Mouse (Mus musculus) lung, postnatal 0 days (tissue): ENCODE results near the gene Bfar. TPM values are rescaled to one million over a fixed set of nuclear protein-coding genes. Genes with fewer than 3 reads are reported as not detected.
"Not testable (repeated sequence)": the region's sequence is repeated elsewhere in the genome, so short reads cannot be mapped to it uniquely, and the experiment has no call there.

Experiments used
- ATAC-seq: fragments of 200-750 bp; cut with Nextera tagmentation; 2 replicates; pipeline ENCODE4 v1.8.0; 2017; ENCODE audit warnings: moderate library complexity
- DNase-seq: peaks from one replicate; pipeline ENCODE4 v3.0.0-alpha.2; 2016; ENCODE audit warnings: low spot score
- H3K27ac ChIP-seq: fragments of 300-500 bp; sonication (generic); 2 replicates; pipeline ENCODE4 v1.5.1; 2014; ENCODE audit warnings: antibody characterized with exemption, mild to moderate bottlenecking, low read length, mixed read lengths
- H3K27me3 ChIP-seq: fragments of 300-500 bp; sonication (generic); replicated peaks from 2 replicates; pipeline ENCODE4 v1.6.1; 2014; ENCODE audit warnings: low read length, mixed read lengths; ENCODE audit not compliant: insufficient read depth
- H3K36me3 ChIP-seq: fragments of 300-500 bp; sonication (generic); 2 replicates; pipeline ENCODE4 v1.6.1; 2014; ENCODE audit warnings: low read length, mixed read lengths; ENCODE audit not compliant: insufficient read depth
- H3K4me1 ChIP-seq: fragments of 300-500 bp; sonication (generic); 2 replicates; pipeline ENCODE4 v1.6.1; 2014; ENCODE audit warnings: antibody characterized with exemption, low read depth, low read length, mixed read lengths; ENCODE audit not compliant: insufficient read depth
- H3K4me2 ChIP-seq: fragments of 300-500 bp; sonication (generic); replicated peaks from 2 replicates; pipeline ENCODE4 v1.6.1; 2014; ENCODE audit warnings: low read depth, mild to moderate bottlenecking, low read length, moderate library complexity, mixed read lengths
- H3K4me3 ChIP-seq: fragments of 300-500 bp; sonication (generic); 2 replicates; pipeline ENCODE4 v1.5.1; 2014; ENCODE audit warnings: low read depth, low read length
- H3K9ac ChIP-seq: fragments of 300-500 bp; sonication (generic); replicated peaks from 2 replicates; pipeline ENCODE4 v1.6.1; 2014; ENCODE audit warnings: low read depth, mild to moderate bottlenecking
- H3K9me3 ChIP-seq: fragments of 300-500 bp; sonication (generic); 2 replicates; pipeline ENCODE4 v1.6.1; 2016; ENCODE audit warnings: low read length, mixed read lengths
- CTCF ChIP-seq: IDR thresholded peaks from 2 replicates; pipeline ENCODE4 v1.5.1; 2016; ENCODE audit warnings: antibody characterized with exemption, mild to moderate bottlenecking
- EP300 ChIP-seq: IDR thresholded peaks from 2 replicates; pipeline ENCODE4 v1.6.1; 2016; ENCODE audit warnings: antibody characterized with exemption, mild to moderate bottlenecking, control low read depth
- WGBS: fragments of 180-500 bp; shearing (Covaris S2); extraction: QIAGEN DNeasy Blood & Tissue Kit; methylation state at CpG from one replicate; pipeline ENCODE4 v1.1.7; 2014; 5-methylcytosine and 5-hydroxymethylcytosine counted together
- polyA plus RNA-seq: library from polyadenylated mRNA; unstranded; fragments of >200 nt; fragmentation: Nextera tagmentation; extraction: Ambion mirVana; gene quantifications from 2 replicates; pipeline ENCODE4 v1.2.1, GENCODE M21; 2015

Bfar gene
- polyA plus RNA-seq, 1 experiment from 2014 or later, result 33.3 TPM

GRCm38 (mm10) chr16:13747708-13748107 lies 76.0 kb downstream of the Bfar start:
- no peaks in the 10 kb centered on the region for H3K36me3 ChIP-seq
- TF ChIP-seq EP300 (no peak), CTCF (no peak)
- WGBS, result 91% methylated on average over 8 of the region's 8 CpGs
- ATAC-seq (no peak), DNase-seq (no peak)
- H3K27ac ChIP-seq, result no peak overlapping the region
- no peaks in the 10 kb centered on the region for H3K4me1 ChIP-seq
- H3K4me3 ChIP-seq, result no peak overlapping the region
- H3K9me3 ChIP-seq, result no peaks in the 10 kb centered on the region
- no peak overlapping the region for H3K9ac ChIP-seq
- no peak overlapping the region for H3K4me2 ChIP-seq
- H3K27me3 ChIP-seq, result no peaks in the 10 kb centered on the region

GRCm38 (mm10) chr16:13748124-13748523 lies 76.5 kb downstream of the Bfar start:
- H3K9ac ChIP-seq, result no peak overlapping the region
- no peak overlapping the region for H3K4me3 ChIP-seq
- no peaks in the 10 kb centered on the region for H3K36me3 ChIP-seq
- H3K4me2 ChIP-seq, result no peak overlapping the region
- no peak overlapping the region for H3K27ac ChIP-seq
- no peaks in the 10 kb centered on the region for H3K4me1 ChIP-seq
- ATAC-seq (no peak), DNase-seq (no peak)
- H3K27me3 ChIP-seq, result no peaks in the 10 kb centered on the region
- no peaks in the 10 kb centered on the region for H3K9me3 ChIP-seq
- TF ChIP-seq EP300 (no peak), CTCF (no peak)
- 66% methylated on average over 3 of the region's 3 CpGs for WGBS

GRCm38 (mm10) chr16:13748813-13749212 lies 77.2 kb downstream of the Bfar start:
- H3K4me1 ChIP-seq, H3K36me3 ChIP-seq, H3K27me3 ChIP-seq, ATAC-seq, DNase-seq, H3K4me2 ChIP-seq, H3K9me3 ChIP-seq, H3K4me3 ChIP-seq, H3K27ac ChIP-seq, H3K9ac ChIP-seq: not testable (repeated sequence)
- WGBS, result 22% methylated on average over 10 of the region's 10 CpGs

GRCm38 (mm10) chr16:13749306-13749705 lies 77.6 kb downstream of the Bfar start:
- Histone ChIP-seq H3K9ac (no peak overlapping the region), H3K4me3 (no peak overlapping the region), H3K27ac (no peak overlapping the region), H3K36me3 (no peaks in the 10 kb centered on the region), H3K27me3 (no peaks in the 10 kb centered on the region), H3K4me2 (no peak overlapping the region), H3K9me3 (no peaks in the 10 kb centered on the region), H3K4me1 (no peaks in the 10 kb centered on the region)
- DNase-seq, result no peak
- no peak for ATAC-seq
- WGBS, result 69% methylated on average over 5 of the region's 5 CpGs
- TF ChIP-seq CTCF (no peak), EP300 (no peak)

- DNase-seq (no peak), ATAC-seq (no peak)
- TF ChIP-seq CTCF, result no peak
- TF ChIP-seq EP300, result no peak
- H3K4me1 ChIP-seq, result no peaks in the 10 kb centered on the region
- H3K9ac ChIP-seq, result no peak overlapping the region
- H3K27me3 ChIP-seq, result no peaks in the 10 kb centered on the region
- H3K4me2 ChIP-seq, result no peak overlapping the region
- no peaks in the 10 kb centered on the region for H3K36me3 ChIP-seq
- WGBS, result 58% methylated on average over 3 of the region's 3 CpGs
- no peak overlapping the region for H3K27ac ChIP-seq
- no peaks in the 10 kb centered on the region for H3K9me3 ChIP-seq
- H3K4me3 ChIP-seq, result no peak overlapping the region
These were observed 78.3 kb downstream of the Bfar start for GRCm38 (mm10) chr16:13749981-13750380.

GRCm38 (mm10) chr16:13750626-13751025 lies 79.0 kb downstream of the Bfar start:
- Histone ChIP-seq H3K4me1 (no peaks in the 10 kb centered on the region), H3K9me3 (no peaks in the 10 kb centered on the region), H3K4me3 (no peak overlapping the region), H3K27me3 (no peaks in the 10 kb centered on the region), H3K27ac (no peak overlapping the region), H3K36me3 (no peaks in the 10 kb centered on the region), H3K4me2 (no peak overlapping the region), H3K9ac (no peak overlapping the region)
- DNase-seq (no peak), ATAC-seq (no peak)
- TF ChIP-seq EP300, result no peak
- no peak for TF ChIP-seq CTCF
- 94% methylated on average over 13 of the region's 13 CpGs for WGBS

Other genes starting within 250 kb of the Bfar start
- gene Parn, start 3.7 kb upstream of the Bfar start, polyA plus RNA-seq, result 25.0 and 28.5 TPM in 2 replicates
- gene 3110001I22Rik, start 71 bp downstream of the Bfar start, polyA plus RNA-seq, result 2.8 and 3.1 TPM in 2 replicates
- 1.5 and 1.7 TPM in 2 replicates for gene Pla2g10, start 59.1 kb downstream of the Bfar start, polyA plus RNA-seq
- 28.1 TPM in 2 replicates for gene Rrn3, start 108.8 kb downstream of the Bfar start, polyA plus RNA-seq
- gene Ntan1, start 147.0 kb downstream of the Bfar start, polyA plus RNA-seq, result 135 and 141 TPM in 2 replicates
- gene Pdxdc1, start 231.3 kb downstream of the Bfar start, polyA plus RNA-seq, result 57.0 and 59.0 TPM in 2 replicates
- gene Mpv17l, start 231.3 kb downstream of the Bfar start, polyA plus RNA-seq, result 8.0 and 11.9 TPM in 2 replicates